Mouse (Mus musculus): ENCODE results near the gene Babam2.

DNA sequence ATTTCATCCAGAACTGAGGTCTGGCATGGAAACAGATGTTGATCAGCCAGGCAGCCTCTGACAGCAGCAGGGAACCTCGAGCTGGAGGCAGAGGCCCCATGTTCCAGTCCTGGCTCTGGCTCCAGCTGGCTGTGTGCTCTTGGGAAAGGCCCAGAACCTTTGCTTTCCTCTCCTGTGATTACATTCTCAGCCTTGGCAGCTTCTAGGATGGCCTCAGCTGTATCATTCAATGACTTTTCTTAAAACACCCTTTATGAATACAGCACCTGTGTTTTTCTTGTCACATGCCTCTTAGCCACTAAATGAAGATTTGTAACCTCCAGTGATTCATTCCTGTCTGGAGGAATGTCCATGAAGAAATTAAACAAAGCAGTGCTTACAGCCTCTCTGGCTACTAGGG, 31.3 kb upstream of the Babam2 start:
- no peak for TF ChIP-seq CTCF (IDR thresholded peaks at IDR 0.05; ENCODE audit: borderline replicate concordance, extremely low read depth, insufficient read depth, insufficient read length)
- TF ChIP-seq POLR2A (IDR thresholded peaks at IDR 0.05; ENCODE audit: borderline replicate concordance, extremely low read depth, insufficient read depth, insufficient read length, poor library complexity, severe bottlenecking), result no peak

Data from brain, embryonic 14.5 days (tissue).